Mouse (Mus musculus) activated CD4-positive, CD25-positive, alpha-beta regulatory T cell, adult 4 months (primary cell): ENCODE results near the gene Chga. TPM values are rescaled to one million over a fixed set of nuclear protein-coding genes. Genes with fewer than 3 reads are reported as not detected.
A peak's percentile ranks its signal among the peaks of the same experiment; 100 is the strongest.

ENCODE experiments used
- ATAC-seq: one replicate; pipeline ENCODE4 v1.8.0; 2017
- polyA plus RNA-seq, 2 experiments: library from polyadenylated mRNA; unstranded; fragments of 100-300 nt; shearing (Covaris generic); gene quantifications; one replicate each; pipeline ENCODE4 v1.2.1; 2017

The Chga gene
- polyA plus RNA-seq, 2 experiments from 2014 or later = not detected

DNA sequence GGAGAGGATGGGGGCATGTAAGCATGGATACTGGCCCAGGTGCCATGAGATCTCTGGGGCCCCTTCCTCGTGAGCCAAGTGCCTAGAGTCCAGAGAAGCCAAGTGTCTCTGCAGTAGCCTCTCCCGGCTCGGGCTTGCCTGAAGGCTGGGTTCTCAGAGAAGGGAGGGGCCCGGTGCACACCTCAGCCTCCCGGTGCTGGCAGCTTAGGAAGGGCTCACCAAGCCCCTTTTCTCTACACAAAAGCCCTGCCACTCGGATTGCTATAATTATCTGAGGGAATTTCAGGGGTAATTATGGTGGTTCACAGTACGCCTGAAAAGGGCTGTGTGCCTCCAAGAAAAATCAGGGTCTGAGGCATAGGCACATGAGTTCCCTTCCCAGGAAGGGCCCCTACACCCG is 47.1 kb downstream of the Chga start:
- ATAC-seq = no peak

DNA sequence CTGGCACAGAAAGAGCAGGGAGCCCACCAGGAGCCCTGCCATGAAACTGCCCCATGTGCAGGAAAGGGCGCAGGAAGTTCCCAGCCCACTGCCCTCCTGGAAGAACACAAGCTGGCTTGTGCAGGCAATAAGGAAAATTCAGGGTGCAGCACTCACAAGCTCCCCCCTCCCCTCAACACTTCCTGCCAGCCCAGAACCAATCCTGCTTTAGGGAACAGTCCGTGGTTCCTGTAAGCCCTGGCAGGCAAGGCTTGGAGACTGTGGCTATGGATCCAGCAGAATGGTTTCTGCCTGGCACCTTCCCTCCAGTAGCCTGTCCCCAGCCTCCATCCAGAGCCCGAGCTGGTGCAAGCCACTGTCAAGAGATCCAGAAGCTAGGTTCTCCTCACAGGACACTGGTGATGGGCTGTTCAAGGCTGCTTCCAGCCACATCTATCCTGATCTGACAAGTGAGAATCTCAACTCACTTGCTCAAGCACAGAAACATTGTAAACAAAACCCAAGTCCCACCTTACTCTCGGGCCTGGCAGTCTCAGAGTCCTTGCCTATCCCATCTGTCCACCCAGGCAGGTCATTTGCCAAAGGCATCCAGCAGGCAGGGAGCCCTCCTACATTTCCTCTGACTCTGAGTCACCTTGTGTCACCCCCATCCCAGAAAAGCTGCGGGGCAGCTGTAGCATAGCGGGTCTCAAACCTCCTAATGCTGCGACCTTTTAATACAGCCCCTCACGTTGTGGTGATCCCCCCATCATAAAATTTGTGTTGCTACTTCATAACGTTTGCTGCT is 47.7 kb downstream of the Chga start:
- ATAC-seq = no peak

DNA sequence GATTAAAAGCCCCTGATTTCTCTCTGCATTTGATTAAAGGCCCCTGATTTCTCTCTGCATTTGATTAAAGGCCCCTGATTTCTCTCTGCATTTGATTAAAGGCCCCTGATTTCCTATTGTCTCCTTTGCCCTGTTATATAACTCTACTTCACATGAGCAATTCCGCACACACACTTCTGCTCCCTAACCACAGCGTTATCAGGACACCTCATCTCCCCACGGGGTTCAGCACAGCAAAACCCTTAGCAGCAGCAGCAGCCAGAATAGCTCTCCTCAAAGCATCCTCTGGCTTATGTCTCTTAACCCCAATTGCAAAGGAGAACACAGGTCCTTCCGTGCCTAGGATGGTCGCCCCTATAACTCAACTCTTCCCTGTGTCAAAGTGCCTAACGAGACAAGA is 50.8 kb downstream of the Chga start:
- ATAC-seq = peak; percentile 69

DNA sequence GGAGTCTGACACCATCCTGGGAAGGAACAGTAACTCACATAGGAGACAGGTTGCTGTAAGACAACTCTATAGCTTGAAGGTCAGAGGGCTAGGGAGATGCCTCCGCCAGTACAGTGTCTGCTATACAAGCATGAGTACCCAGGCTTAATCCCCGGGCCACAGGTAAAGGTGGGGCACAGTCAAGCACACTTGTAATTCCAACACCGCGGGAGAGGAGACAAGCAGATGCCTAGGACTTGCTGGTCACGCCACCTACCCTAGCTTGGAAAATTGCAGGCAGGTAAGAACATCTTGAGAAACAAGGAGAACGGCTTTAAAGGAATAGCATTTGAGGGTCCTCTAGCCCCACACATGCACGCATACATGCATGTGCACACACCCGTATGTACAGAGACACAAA is 52.3 kb downstream of the Chga start:
- no peak for ATAC-seq

DNA sequence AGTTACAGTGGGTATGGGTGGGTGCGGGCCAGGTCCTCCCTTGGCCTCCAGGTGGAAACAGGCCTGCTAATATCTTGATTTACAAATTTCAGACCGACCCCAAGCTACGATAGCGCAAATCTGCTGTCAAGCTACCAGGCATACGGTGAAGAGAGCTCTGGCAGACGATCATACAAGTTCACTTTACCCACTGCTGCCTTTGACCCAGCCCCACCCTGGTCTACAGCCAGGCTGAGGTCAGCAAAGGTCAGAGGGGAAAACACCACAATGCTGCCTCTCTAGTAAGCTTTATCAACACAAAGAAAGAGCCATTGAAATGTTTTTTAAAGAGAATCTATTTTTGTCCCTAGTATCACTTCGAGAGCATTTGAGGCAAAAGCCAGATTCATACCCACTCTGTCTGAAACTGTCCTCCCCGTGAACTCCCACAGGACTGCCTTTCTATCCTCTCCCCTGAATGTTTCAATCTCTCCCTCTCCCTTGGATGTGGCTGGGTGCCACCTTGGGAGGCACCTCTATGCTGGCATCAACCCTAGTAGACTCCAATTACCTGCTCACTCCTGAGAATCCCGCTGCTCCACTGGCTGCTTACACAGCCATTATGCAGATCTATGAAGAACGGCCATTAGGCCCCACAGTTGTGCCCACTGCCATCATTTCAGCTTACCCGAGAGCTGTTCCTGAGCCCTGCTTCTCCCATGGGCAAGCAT is 53.2 kb downstream of the Chga start:
- ATAC-seq = no peak

DNA sequence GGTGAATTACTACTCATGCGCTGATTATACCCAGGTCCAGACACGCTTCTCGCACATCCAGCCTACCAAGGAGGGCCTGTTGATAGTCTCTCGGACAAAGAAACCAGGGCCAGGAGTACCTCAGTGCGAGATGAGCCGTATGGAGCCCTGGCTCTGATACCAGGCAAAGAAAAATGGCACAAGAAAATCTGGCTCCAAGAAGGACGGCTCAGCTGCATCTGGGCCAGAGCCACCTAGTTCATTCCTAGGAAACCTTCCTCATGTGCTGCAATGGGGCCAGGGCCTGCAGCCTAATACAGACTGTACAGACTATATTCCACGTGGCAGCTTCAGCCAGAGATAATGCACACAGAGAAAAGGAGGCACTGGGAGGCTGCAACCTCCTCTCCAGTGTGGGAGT is 56.2 kb downstream of the Chga start:
- no peak for ATAC-seq

DNA sequence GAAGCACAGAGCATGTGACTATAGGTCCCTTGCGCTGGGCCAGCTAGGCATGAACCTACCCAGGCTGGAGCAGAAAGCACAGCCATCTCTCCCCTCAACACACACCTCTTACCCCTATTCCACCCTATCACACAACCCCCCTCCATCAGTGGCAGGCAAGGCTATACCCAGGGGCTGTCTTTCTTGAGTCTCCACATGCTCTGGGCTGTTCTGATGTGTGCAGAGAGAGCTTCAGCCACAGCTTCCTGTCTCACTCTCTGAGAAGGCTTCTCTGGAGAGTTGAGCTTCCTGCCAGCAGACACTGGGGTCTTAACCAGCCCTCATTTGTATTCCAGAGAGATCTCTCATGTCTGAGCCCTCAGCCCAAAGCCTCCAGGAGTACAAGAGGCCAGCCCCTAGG is 57.7 kb downstream of the Chga start:
- ATAC-seq = peak; percentile 96

DNA sequence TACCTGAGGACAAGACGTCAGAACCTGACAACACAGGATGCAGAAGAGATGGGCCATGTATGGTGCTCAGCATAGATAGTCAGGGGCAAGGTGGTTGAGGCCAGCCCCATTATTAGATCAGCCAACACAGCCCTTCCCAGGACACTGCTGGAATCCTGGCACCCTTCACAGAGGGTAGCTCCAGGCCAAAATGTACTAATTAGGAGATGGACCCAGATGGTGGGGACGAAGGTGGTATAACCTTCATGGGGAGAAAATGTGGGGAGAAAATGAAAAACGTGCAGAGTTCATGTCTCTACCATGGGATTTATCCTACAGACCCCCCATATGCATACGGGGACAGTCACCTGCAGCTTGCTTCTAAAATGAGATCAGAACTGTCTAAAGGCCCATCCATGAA is 58.6 kb downstream of the Chga start:
- no peak for ATAC-seq

Other genes starting within 250 kb of the Chga start
- 10 to 100 TPM; 31.0 to 34.5 TPM for gene Lgmn, start 115.2 kb upstream of the Chga start, polyA plus RNA-seq
- 10 to 100 TPM; 27.5 to 27.9 TPM for gene Golga5, start 85.8 kb upstream of the Chga start, polyA plus RNA-seq
- gene Itpk1, start 150.0 kb downstream of the Chga start, polyA plus RNA-seq = 10 to 100 TPM; 16.2 to 18.4 TPM
- gene Moap1, start 188.7 kb downstream of the Chga start, polyA plus RNA-seq = 1 to 10 TPM; 6.5 to 8.3 TPM
- gene Tmem251, start 188.8 kb downstream of the Chga start, polyA plus RNA-seq = 10 to 100 TPM in 1 of 2 experiments, 1 to 10 TPM in 1; 8.5 to 10.1 TPM
- gene Gm28051, start 202.8 kb downstream of the Chga start, polyA plus RNA-seq = not detected
- 10 to 100 TPM; 28.3 to 29.3 TPM for gene Gon7, start 202.8 kb downstream of the Chga start, polyA plus RNA-seq
- 10 to 100 TPM; 23.8 to 24.3 TPM for gene Ubr7, start 203.0 kb downstream of the Chga start, polyA plus RNA-seq
- 1 to 10 TPM; 7.1 to 9.1 TPM for gene Gm20604, start 203.7 kb downstream of the Chga start, polyA plus RNA-seq